Mouse (Mus musculus): ENCODE results near the gene Krtcap3. TPM values are rescaled to one million over a fixed set of nuclear protein-coding genes. Genes with fewer than 3 reads are reported as not detected.

Krtcap3 gene
- polyA plus RNA-seq, 1 experiment from 2014 or later, result 75.2 TPM

DNA sequence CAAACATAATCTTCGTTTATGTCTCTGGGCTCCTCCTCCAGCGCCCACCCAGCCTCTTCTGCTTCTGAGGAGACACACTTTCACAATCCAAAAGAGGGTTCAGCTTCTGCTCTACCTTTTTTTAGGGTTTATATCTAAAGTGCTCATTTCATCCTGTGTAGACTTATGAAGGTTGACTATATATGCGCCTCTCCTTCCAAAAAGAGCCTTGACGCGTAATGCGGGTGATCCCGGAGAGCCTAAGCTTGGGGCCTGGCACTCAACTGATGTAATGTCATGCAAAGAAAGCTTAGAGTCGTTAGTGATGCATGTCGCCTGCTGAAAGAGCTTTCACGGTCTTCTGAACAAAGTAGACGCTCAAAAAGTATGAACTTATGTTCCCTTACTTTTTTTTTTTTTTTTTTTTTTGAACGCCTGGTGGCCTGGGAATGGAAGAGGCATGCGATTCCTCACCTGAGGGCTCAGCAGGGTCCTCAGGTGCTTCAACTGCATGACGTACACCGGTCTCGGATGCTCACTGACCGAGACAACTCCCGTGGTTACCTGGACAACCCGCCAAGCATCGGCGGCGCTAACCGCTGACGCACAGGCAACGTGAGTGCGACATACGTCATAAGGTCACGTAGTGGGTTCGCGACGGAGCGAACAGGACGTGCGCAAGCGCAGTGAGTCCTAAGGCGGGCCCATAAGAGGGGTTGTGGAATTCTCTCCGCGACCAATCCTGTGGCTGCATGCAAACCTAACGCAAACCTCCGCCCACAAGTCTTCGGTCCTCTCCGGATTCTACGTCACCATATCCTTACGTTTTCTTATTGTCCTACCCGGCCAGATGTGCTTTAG, 39.2 kb downstream of the Krtcap3 start, which contains the start of gene Ift172:
Gene Ift172 (minus strand): TSS at position 596 of the 840 bp plus-strand sequence.
- H3K4me1 ChIP-seq (replicated peaks; ENCODE audit: control insufficient read depth, insufficient read depth), result 0 out of 2 replicates have a peak, but pooled peaks cover 3% of the 10 kb centered on the region
- TF ChIP-seq EP300 (optimal IDR thresholded peaks at IDR 0.05), result no peak
- TF ChIP-seq CTCF (IDR thresholded peaks at IDR 0.05; ENCODE audit: low read depth), result no peak
- H3K27me3 ChIP-seq (ENCODE audit: control insufficient read depth, insufficient read depth, low read length), result no peaks in the 10 kb centered on the region
- H3K27ac ChIP-seq (replicated peaks), result peak within 1 kb of the TSS; percentile 78
- no peaks in the 10 kb centered on the region for H3K9me3 ChIP-seq (ENCODE audit: control insufficient read depth, low read length)
- 2% methylated on average over 45 of the region's 45 CpGs for WGBS
- peak; percentile 96 for DNase-seq (ENCODE audit: low spot score)
- H3K36me3 ChIP-seq (ENCODE audit: control insufficient read depth, insufficient read depth, low read length), result peaks cover 7% of the 10 kb centered on the region
- peak; percentile 96 for ATAC-seq (ENCODE audit: low FRiP score, low TSS enrichment)
- peak within 1 kb of the TSS; percentile 55 for H3K9ac ChIP-seq (ENCODE audit: low read length)
- H3K4me2 ChIP-seq (replicated peaks; ENCODE audit: low read depth), result peak within 1 kb of the TSS; percentile 69
- H3K4me3 ChIP-seq (ENCODE audit: low read depth, low read length), result peak within 1 kb of the TSS; percentile 42

DNA sequence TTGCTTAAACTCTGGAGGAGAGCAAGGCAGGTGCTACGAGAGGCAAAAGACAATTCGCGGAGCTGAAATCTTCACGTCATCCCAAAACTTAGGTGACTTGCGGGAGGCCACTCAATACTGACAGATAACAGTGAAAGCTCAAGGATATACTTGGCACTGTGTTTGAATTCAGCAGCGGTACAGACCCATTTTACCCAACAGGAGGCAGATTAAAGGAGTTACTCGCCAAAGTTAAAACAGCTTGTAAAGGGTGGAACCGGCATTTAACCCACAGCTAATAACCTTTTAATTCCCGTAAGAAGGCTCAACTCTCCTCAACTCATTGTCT, 39.8 kb downstream of the Krtcap3 start:
- Histone ChIP-seq H3K9me3 (ENCODE audit: control insufficient read depth, low read length) (no peaks in the 10 kb centered on the region), H3K36me3 (ENCODE audit: control insufficient read depth, insufficient read depth, low read length) (peaks cover 2% of the 10 kb centered on the region; the same call in 1 of the 2 replicates), H3K27me3 (ENCODE audit: control insufficient read depth, insufficient read depth, low read length) (no peaks in the 10 kb centered on the region), H3K9ac (ENCODE audit: low read length) (peak overlapping the region; percentile 55), H3K4me2 (replicated peaks; ENCODE audit: low read depth) (peak overlapping the region; percentile 69), H3K4me3 (ENCODE audit: low read depth, low read length) (peak overlapping the region; percentile 42), H3K27ac (replicated peaks) (peak overlapping the region; percentile 78), H3K4me1 (replicated peaks; ENCODE audit: control insufficient read depth, insufficient read depth) (0 out of 2 replicates have a peak, but pooled peaks cover 3% of the 10 kb centered on the region)
- 3% methylated on average over 9 of the region's 9 CpGs for WGBS
- TF ChIP-seq EP300 (optimal IDR thresholded peaks at IDR 0.05) (no peak), CTCF (IDR thresholded peaks at IDR 0.05; ENCODE audit: low read depth) (peak; percentile 33; the same call in 1 of the 2 replicates)
- ATAC-seq (ENCODE audit: low FRiP score, low TSS enrichment), result no peak
- DNase-seq (ENCODE audit: low spot score), result no peak

DNA sequence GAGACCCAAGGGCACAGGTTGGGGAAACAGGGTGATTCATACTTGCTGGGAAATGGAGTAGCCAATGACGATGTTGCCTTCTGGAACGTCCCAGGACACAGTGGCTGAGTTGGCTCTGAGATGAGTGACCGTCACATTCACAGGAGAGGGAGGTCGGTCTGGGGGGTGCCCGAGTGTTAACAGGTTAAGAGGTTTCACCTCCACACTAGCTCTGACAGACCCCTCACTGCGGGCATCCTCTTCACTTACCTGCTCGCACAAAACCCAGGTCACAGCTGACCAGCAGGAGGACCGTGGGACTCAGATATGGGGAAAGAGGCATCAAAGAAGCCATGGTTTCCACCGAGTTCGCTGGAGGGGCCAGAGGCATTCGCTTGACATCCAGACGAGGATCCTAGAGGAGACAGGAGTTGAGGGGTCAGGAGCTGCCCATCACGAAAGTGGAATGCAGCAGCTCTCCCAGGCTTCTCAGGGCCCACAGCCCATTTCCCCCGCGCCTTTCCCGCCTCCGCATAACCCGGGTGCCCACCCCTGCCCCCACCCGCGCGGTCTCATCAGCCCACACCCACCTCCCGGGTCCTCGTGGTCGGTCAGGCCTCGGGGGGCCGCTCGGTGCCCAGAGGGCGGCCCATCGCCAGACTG, 43.6 kb downstream of the Krtcap3 start:
- Histone ChIP-seq H3K9me3 (ENCODE audit: control insufficient read depth, low read length) (no peaks in the 10 kb centered on the region), H3K36me3 (ENCODE audit: control insufficient read depth, insufficient read depth, low read length) (no peaks in the 10 kb centered on the region), H3K4me1 (replicated peaks; ENCODE audit: control insufficient read depth, insufficient read depth) (0 out of 2 replicates have a peak, but pooled peaks cover 3% of the 10 kb centered on the region), H3K27ac (replicated peaks) (no peak overlapping the region), H3K27me3 (ENCODE audit: control insufficient read depth, insufficient read depth, low read length) (no peaks in the 10 kb centered on the region), H3K4me3 (ENCODE audit: low read depth, low read length) (peak overlapping the region; percentile 68), H3K9ac (ENCODE audit: low read length) (peak overlapping the region; percentile 73), H3K4me2 (replicated peaks; ENCODE audit: low read depth) (peak overlapping the region; percentile 94)
- DNase-seq (ENCODE audit: low spot score) (no peak), ATAC-seq (ENCODE audit: low FRiP score, low TSS enrichment) (no peak)
- no peak for TF ChIP-seq EP300 (optimal IDR thresholded peaks at IDR 0.05)
- no peak for TF ChIP-seq CTCF (IDR thresholded peaks at IDR 0.05; ENCODE audit: low read depth)
- WGBS, result 9% methylated on average over 25 of the region's 29 CpGs

DNA sequence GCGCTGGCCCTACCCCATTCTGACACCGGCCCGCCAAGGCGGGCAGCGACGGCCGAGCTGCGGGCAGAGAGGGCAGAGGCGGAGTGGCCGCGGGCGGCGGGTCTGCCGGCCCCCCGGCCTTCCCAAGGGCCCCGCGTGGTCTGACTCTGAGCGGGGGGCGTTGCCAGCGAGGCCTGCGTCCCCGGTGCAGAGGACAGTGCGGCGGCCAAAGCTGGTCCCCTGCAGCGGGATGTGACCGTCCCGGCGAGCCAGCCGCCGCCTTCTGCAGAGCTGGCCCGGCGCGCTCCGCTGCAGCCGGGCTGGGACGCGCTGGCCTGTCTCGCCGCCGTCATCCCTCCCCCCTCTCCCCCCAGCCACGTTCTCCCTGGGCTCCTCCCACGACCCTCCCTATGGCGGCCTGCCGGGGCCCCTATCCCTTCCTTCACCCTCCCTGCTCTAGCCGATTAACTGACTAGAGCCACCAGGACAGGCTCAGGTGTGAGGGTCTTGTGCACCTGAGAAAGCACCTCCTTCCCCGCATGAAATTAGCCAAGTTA, 44.2 kb downstream of the Krtcap3 start, which contains the start of gene Fndc4:
Gene Fndc4 (minus strand): TSS at position 475 of the 536 bp plus-strand sequence.
- DNase-seq (ENCODE audit: low spot score), result peak; percentile 54
- no peak for TF ChIP-seq EP300 (optimal IDR thresholded peaks at IDR 0.05)
- TF ChIP-seq CTCF (IDR thresholded peaks at IDR 0.05; ENCODE audit: low read depth), result no peak

DNA sequence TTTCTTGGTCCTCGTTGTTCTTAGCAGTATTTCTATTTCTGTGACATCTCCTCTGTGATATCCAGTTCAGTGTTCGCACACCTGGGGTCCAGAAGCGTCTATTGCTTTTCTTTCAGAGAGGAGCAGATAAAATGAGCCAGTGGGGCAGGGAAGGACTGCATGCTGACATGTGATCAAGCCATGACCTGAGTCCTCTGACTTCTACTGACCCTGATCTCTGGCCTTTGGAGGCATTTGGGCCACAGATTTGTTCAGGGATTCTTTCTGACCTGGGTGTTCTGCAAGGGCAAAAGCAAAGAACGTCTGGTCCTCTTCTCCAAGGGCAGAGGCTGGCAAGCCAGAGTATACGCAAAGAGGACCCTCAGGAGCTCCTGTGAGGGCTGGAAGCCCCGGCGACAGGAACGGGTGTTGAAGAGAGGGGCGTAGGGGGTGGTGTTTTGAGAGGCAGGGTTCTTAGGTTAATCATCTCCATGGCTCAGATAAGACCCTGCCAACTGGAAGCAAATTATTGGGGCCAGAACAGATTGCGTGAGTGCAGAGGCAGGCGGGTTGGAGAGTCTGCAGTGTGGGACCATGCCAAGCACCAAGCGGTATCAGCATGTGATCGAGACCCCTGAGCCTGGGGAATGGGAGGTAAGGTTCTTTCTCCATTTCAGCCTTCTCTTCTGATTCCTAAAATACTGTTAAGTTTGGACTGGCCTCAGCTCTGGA, 45.7 kb downstream of the Krtcap3 start, which contains the start of gene Gckr:
Gene Gckr (plus strand): TSS at position 397 of the 711 bp plus-strand sequence.
- Histone ChIP-seq H3K9ac (ENCODE audit: low read length) (no peak within 1 kb of the TSS), H3K4me3 (ENCODE audit: low read depth, low read length) (no peak within 1 kb of the TSS), H3K4me1 (replicated peaks; ENCODE audit: control insufficient read depth, insufficient read depth) (0 out of 2 replicates have a peak, but pooled peaks cover 3% of the 10 kb centered on the region), H3K4me2 (replicated peaks; ENCODE audit: low read depth) (peak within 1 kb of the TSS; percentile 94), H3K27me3 (ENCODE audit: control insufficient read depth, insufficient read depth, low read length) (no peaks in the 10 kb centered on the region), H3K36me3 (ENCODE audit: control insufficient read depth, insufficient read depth, low read length) (no peaks in the 10 kb centered on the region), H3K9me3 (ENCODE audit: control insufficient read depth, low read length) (no peaks in the 10 kb centered on the region), H3K27ac (replicated peaks) (no peak within 1 kb of the TSS)
- WGBS, result 66% methylated on average over 13 of the region's 13 CpGs
- TF ChIP-seq CTCF (IDR thresholded peaks at IDR 0.05; ENCODE audit: low read depth) (no peak), EP300 (optimal IDR thresholded peaks at IDR 0.05) (no peak)
- ATAC-seq (ENCODE audit: low FRiP score, low TSS enrichment), result no peak
- DNase-seq (ENCODE audit: low spot score), result no peak

More for the DNA sequence above, 44.2 kb downstream of the Krtcap3 start, which contains the start of gene Fndc4:
- Histone ChIP-seq H3K4me3 (ENCODE audit: low read depth, low read length) (peak within 1 kb of the TSS; percentile 68), H3K9ac (ENCODE audit: low read length) (peak within 1 kb of the TSS; percentile 73), H3K36me3 (ENCODE audit: control insufficient read depth, insufficient read depth, low read length) (no peaks in the 10 kb centered on the region), H3K4me1 (replicated peaks; ENCODE audit: control insufficient read depth, insufficient read depth) (0 out of 2 replicates have a peak, but pooled peaks cover 3% of the 10 kb centered on the region), H3K27ac (replicated peaks) (no peak within 1 kb of the TSS), H3K9me3 (ENCODE audit: control insufficient read depth, low read length) (no peaks in the 10 kb centered on the region), H3K27me3 (ENCODE audit: control insufficient read depth, insufficient read depth, low read length) (no peaks in the 10 kb centered on the region), H3K4me2 (replicated peaks; ENCODE audit: low read depth) (peak within 1 kb of the TSS; percentile 94)
- under 1% methylated on average over 26 of the region's 46 CpGs for WGBS
- no peak for ATAC-seq (ENCODE audit: low FRiP score, low TSS enrichment)

Data from stomach, postnatal 0 days (tissue).